Mouse (Mus musculus) urinary bladder, adult 18-20 months (tissue): Measurements from ENCODE around the gene Crtc1.

Experiments used
- DNase-seq, 2 experiments: peaks; one replicate each; pipeline ENCODE4 v3.0.0; 2022; ENCODE audit warnings: low spot score in 2 of 2, mixed read lengths in 2 of 2

The Crtc1 gene

DNA sequence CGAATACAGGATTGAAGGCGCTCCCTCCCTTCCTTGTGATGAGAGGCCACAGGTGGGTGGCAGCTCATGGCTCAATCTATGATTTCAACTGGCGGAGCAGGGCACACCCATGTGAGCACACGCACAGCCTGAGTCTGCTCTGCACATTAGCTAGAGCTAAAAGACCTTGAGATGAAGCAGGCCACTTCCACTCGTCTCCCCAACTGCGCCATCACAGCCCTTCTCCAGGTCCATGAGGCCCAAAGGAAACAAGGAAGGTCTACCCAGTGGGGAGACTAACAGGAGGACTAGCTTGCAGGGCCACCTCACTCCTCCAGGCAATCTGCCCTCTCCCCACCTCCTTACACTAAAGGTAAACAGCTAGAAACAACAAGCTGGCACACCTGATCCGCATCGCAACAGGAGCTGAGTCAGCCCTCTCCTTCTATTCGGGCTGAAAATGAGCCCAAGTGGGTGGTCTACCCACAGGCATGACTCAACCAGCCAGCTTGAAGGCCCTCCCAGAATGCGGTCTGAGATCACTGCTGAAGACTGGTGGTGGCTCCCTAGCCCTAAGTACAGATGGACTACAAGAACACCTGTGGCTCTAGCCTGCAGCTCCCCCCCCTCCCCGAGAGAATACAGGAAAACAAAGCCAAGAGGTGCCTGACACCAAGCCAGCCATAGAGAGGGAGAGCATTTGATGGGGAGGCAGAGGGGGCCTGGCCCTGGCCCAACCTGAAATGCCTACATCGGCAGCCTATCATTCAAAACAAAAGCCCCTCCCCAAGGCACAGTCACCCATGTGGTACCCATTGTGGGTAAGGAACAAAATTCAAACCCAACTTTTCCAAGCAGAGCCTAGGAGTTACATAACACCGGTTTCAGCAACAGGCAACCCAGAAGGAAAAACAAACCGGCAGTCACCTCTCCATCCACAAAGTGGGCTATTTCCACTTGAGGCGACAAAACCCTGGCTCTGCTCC, 88.1 kb downstream of the Crtc1 start:
- DNase-seq: peak in 1 of 2 experiments; percentile 33

DNA sequence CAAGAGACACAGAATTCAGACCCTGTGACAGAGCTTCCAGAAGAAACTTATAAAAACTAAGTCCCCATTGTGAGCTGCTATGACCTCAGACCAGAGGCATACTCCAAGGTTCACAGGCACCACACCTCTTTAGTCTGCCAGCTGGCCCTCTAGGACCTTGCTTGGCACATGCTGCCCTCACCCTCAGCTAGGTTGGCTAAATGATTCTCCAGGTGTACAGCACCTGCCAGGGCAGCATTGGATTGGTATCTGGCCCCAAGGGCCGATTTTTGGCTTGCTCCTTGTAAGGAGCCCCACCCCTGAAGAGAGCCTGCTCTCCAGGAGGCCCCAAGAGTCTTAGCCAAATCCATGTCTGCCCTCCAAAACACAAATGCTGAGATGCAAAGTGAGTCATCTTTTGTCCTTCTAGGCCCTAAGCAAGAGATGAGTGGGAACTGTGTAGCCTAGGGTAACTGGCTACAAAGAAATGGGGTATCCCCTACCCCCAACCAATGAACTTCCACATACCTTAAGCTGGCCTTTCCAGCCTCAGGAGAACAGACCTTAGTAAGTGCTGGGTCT, 91.4 kb downstream of the Crtc1 start:
- DNase-seq: no peak

DNA sequence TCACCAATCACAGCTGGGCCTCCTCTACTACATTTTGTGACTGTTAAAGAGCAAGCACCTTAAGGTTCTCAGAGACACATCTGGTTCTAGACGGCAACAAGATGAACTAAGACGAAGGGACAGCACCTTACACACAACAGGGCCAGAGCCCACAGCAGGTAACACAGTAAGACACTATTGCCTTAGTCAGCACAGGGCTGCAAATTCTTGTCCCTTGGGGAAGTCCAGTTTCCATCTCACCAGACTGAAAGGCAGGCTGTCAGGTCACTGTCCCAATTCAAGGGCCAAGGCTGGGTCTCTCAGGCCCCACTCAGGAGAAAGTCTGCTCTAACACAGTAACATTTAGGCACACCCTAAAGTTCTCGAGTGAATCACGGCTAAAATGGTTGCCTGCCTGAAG, 91.9 kb downstream of the Crtc1 start:
- DNase-seq: no peak

DNA sequence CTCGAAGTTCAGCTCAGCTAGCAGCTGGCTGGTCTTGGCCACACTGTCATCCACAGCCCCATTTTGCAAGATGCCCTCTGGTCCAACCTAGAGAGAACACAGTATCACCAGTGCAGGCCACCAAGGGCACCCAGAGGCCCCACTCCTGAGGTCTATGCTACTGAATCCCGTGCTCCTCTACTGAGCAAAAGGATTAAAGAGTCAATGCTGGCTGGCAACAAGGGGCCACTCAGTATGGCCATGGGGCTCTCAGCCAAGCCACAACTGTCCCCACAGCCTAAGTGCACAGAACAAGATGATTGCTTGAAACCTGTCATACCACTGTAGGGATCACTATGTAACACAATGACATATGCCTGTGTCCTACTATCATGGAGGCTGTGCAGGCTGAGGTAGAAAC, 95.1 kb downstream of the Crtc1 start:
- no peak for DNase-seq

DNA sequence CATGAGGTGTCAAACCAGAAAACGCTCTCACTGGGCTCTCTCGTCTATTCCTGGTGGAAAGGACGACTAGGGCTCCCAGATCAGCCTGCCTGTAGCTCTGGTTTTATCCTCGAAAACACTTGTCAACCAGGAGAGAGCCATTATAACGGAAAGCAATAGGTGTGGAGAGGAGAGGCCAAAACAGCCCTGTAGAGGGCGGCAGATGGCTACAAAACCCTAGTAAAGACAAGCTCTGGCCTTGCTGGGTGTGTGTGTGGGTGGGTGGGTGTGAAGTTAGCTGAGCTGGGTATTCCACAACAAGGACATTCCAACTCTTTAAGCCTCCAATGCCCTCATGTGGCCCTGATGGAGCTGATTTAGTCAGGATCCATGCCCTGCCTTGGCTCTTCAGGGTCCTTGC, 95.7 kb downstream of the Crtc1 start:
- no peak for DNase-seq

DNA sequence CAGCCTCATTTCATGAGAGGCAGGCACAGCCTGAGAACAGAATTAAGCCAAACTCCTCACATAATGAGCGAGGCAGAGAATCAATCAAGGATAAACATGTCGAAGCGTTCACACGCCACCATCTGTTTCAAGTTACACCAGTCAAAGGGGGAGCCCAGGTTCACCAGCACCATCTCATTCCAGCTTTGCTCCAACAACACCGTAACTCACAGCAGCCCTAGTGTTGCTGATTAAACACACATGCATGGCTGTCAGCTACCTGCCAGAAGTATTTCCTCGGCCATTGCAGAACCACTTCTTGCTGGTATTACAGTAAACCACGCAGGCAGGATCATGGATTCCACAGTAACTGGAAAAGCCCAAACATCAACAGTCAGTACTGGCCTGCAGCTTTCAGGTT, 96.3 kb downstream of the Crtc1 start:
- no peak for DNase-seq

DNA sequence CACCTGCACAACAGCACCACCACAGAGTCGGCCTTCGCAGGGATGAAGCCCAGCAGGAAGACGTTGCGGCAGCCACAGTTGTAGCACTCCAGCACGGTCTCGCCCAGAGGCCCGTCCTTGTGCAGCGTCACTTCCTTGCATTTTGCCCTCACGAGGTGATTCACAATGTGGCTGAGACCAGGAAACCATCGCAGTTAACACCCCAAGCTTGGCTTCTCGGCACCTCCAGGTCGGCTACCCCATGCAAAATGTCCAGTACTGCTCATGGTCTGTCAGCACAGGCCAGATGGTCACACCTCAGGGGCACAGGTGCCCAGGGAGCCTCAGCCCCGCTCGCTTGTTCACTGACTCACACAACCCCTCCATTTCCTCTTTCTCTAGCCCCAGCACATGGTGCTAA, 97.4 kb downstream of the Crtc1 start:
- no peak for DNase-seq

DNA sequence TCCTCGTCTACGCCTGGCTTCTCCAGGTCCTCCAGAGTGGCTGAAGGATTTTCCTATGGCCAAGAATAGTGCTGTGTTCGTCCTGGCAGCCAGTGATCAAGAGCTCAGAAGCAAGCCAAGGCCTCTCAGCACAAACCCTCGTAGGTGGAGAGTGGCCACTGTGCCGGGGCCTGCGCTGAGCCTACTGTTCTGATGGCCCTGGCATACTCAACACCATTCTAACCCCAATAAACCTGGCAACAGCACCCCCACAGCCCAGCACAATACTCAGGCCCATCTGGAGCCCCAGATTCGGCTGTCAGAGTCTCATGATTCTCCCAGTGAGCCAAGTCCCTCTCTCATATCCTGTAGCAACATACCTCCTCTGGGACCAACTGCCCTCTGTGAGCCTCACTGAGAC, 98.7 kb downstream of the Crtc1 start:
- no peak for DNase-seq

DNA sequence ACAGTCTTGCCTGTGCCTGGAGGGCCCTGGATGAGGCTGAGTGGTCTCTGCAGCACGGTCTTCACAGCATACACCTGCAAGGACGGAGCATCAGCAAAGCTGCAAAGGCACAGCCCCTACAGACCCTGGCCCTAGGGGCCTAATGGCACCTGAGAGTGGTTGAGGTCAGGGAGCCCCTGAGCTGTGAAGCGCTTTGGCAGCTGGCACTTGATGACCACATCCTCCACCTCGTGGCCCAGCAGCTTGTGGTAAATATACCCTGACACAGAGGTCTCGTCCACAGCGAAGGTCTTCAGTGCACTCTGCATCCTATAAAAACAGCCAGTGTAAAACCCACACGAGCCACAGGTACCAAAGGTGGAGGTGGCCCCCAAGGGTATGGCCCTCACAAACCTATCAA, 100.4 kb downstream of the Crtc1 start:
- no peak for DNase-seq

DNA sequence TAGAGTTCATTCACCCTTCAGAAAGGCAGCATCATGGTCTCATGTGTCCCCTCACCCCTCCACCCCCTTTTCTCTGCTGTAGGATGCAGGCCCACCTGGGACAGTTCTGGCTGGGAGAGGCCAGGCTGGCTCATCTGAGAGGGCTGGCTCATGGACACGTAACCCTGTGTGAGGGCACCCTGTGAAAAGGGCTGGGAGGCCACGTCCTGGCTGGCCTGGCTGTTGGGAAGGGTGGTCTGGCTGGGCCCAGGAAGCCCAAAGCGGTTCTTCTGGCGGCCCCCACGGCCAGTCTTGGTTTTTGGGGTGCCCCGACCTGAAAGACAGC, 106.5 kb downstream of the Crtc1 start:
- no peak for DNase-seq
